Mouse (Mus musculus) liver, embryonic 16.5 days (tissue): ENCODE data around the gene Vmn1r38. TPM values are rescaled to one million over a fixed set of nuclear protein-coding genes. Genes with fewer than 3 reads are reported as not detected.
"Not testable (repeated sequence)": the region's sequence is repeated elsewhere in the genome, so short reads cannot be mapped to it uniquely, and the experiment has no call there.

ENCODE experiments used
- ATAC-seq: fragments of 200-750 bp; cut with Nextera tagmentation; 2 replicates; pipeline ENCODE4 v1.8.0; 2017; ENCODE audit warnings: low read depth, mild to moderate bottlenecking, moderate number of reproducible peaks, moderate library complexity
- H3K27ac ChIP-seq: fragments of 300-500 bp; sonication (generic); 2 replicates; pipeline ENCODE4 v1.5.1; 2014; ENCODE audit warnings: mild to moderate bottlenecking, low read length
- H3K27me3 ChIP-seq: fragments of 300-500 bp; sonication (generic); 2 replicates; pipeline ENCODE4 v1.6.1; 2014; ENCODE audit warnings: low read depth, low read length, mixed read lengths; ENCODE audit not compliant: control insufficient read depth, insufficient read depth
- H3K36me3 ChIP-seq: fragments of 300-500 bp; sonication (generic); 2 replicates; pipeline ENCODE4 v1.6.1; 2014; ENCODE audit warnings: mild to moderate bottlenecking; ENCODE audit not compliant: control insufficient read depth, insufficient read depth
- H3K4me1 ChIP-seq: fragments of 300-500 bp; sonication (generic); 2 replicates; pipeline ENCODE4 v1.6.1; 2014; ENCODE audit warnings: low read depth, low read length, mixed read lengths; ENCODE audit not compliant: control insufficient read depth
- H3K4me2 ChIP-seq: fragments of 300-500 bp; sonication (generic); 2 replicates; pipeline ENCODE4 v1.6.1; 2014; ENCODE audit warnings: low read depth, low read length, mixed read lengths
- H3K4me3 ChIP-seq: fragments of 300-500 bp; sonication (generic); 2 replicates; pipeline ENCODE4 v1.5.1; 2014; ENCODE audit warnings: low read depth, mild to moderate bottlenecking, low read length
- H3K9ac ChIP-seq: fragments of 300-500 bp; sonication (generic); 2 replicates; pipeline ENCODE4 v1.6.1; 2014; ENCODE audit warnings: low read depth, low read length
- H3K9me3 ChIP-seq: fragments of 300-500 bp; sonication (generic); replicated peaks from 2 replicates; pipeline ENCODE4 v1.6.1; 2016; ENCODE audit warnings: low read length; ENCODE audit not compliant: control insufficient read depth
- WGBS: fragments of 180-500 bp; shearing (Covaris S2); extraction: QIAGEN DNeasy Blood & Tissue Kit; methylation state at CpG from one replicate; pipeline ENCODE4 v1.1.7; 2014; ENCODE audit not compliant: insufficient replicate concordance; 5-methylcytosine and 5-hydroxymethylcytosine counted together
- polyA plus RNA-seq: library from polyadenylated mRNA; unstranded; fragments of >200 nt; fragmentation: Nextera tagmentation; extraction: Ambion mirVana; gene quantifications from 2 replicates; pipeline ENCODE4 v1.2.1, GENCODE M21; 2015

The Vmn1r38 gene
- polyA plus RNA-seq = not detected in 2 replicates

DNA sequence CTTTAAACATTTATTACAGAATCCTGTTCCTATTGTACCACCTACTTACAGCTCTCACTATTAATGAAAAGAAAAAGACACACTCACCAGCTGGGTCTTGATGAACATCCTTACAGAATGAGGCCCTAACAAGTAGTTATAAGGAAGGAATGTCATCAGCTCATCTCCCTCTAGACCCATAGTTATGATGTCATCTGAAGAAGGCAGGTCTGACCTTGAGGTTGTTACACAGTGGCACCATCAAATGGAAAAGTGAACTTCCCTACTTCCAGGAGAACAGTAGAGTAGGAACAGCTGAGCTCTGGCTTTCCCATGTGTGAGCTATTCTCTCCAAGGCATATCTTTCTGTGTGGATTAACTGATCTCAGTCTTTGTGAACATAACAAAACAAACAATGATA, at the start of gene Vmn1r38:
Vmn1r38 (minus strand) TSS at position 101 of the 400 bp plus-strand sequence.
- H3K27ac ChIP-seq, H3K9ac ChIP-seq, H3K4me1 ChIP-seq, H3K4me2 ChIP-seq, H3K4me3 ChIP-seq, H3K27me3 ChIP-seq, H3K36me3 ChIP-seq, H3K9me3 ChIP-seq, ATAC-seq: not testable (repeated sequence)

DNA sequence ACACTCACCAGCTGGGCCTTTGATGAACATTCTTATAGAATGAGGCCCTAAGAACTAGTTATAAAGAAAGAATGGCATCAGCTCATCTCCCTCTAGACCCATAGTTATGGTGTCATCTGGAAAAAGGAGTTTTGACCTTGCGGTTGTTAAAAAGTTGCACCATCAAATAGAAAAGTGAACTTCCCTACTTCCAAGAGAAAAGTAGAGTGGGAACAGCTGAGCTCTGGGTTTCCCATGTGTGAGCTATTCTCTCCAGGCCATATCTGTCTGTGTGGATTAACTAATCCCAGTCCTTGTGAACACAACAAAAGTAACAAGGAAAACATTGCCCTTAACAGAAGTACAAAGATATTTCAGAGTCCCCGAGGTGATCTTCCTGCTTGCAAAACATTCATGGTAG, 28.1 kb upstream of the Vmn1r38 start, which contains the start of gene Vmn1r39:
Vmn1r39 (minus strand) TSS at position 101 of the 400 bp plus-strand sequence.
- WGBS = 60% methylated on average over 2 of the region's 2 CpGs
- Histone ChIP-seq H3K36me3 (no peaks in the 10 kb centered on the region), H3K4me3 (no peak within 1 kb of the TSS), H3K9me3 (no peaks in the 10 kb centered on the region), H3K27ac (no peak within 1 kb of the TSS), H3K4me1 (no peaks in the 10 kb centered on the region), H3K4me2 (no peak within 1 kb of the TSS), H3K9ac (no peak within 1 kb of the TSS), H3K27me3 (no peaks in the 10 kb centered on the region)
- ATAC-seq = no peak

DNA sequence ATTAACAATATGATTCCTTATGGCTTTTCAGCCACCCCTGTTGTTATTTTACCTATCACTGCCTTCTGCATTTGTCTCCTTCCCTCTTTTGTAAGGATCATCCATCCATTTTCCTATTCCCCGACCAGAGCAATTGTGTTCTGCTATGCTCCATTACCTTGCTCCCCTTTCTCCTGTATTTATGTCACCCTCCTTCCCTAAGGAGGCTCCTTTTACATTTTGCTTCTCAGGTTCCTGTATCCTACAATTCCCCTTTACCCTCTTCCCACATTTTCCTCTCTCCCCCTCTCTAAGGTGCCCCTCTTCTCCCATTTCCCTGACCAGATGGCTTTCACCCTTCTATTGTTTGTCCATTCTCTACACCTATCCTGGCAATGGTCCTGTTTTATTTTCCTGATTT, 23.9 kb upstream of the Vmn1r38 start:
- H3K36me3 ChIP-seq = no peaks in the 10 kb centered on the region
- H3K27ac ChIP-seq = no peak overlapping the region
- no peaks in the 10 kb centered on the region for H3K4me1 ChIP-seq
- H3K4me2 ChIP-seq = no peak overlapping the region
- WGBS = 47% methylated on average over 1 of the region's 1 CpGs
- no peak overlapping the region for H3K9ac ChIP-seq
- no peaks in the 10 kb centered on the region for H3K27me3 ChIP-seq
- H3K4me3 ChIP-seq = no peak overlapping the region
- no peak for ATAC-seq
- H3K9me3 ChIP-seq = no peaks in the 10 kb centered on the region

DNA sequence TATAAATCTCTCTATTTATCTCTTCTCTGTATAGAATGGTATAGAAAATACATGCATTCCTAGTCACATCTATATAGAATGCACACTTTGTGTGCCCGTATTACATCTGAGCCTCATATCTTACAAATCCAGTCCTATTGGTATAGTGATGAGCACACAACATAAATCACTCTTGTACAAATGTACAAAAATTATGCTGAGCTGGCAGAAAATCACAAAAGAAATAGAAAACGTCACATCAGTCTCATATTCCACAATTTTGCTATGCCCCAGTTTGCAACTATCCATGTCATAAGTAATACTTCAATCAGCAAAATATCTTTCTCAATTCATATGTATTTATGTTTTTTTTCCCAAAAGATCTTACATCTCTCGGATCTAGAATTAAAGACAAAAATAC, 23.3 kb upstream of the Vmn1r38 start:
- Histone ChIP-seq H3K4me1 (no peaks in the 10 kb centered on the region), H3K27me3 (no peaks in the 10 kb centered on the region), H3K27ac (no peak overlapping the region), H3K9me3 (no peaks in the 10 kb centered on the region), H3K36me3 (no peaks in the 10 kb centered on the region), H3K4me2 (no peak overlapping the region), H3K4me3 (no peak overlapping the region), H3K9ac (no peak overlapping the region)
- WGBS = 57% methylated on average over 3 of the region's 3 CpGs
- no peak for ATAC-seq

DNA sequence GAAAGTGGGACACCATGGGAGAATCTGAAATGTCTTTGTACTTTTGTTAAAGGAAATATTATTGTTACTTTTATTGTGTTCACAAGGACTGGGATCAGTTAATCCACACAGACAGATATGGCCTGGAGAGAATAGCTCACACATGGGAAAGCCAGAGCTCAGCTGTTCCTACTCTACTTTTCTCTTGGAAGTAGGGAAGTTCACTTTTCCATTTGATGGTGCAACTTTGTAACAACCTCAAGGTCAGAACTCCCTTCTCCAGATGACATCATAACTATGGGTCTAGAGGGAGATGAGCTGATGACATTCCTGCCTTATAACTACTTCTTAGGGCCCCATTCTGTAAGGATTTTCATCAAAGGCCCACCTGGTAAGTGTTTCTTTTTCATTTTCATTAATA, 53.3 kb downstream of the Vmn1r38 start, which contains the start of gene Vmn1r37:
Vmn1r37 (plus strand) TSS at position 301 of the 400 bp plus-strand sequence.
- H3K4me3 ChIP-seq, H3K9me3 ChIP-seq, H3K27me3 ChIP-seq, H3K27ac ChIP-seq, H3K9ac ChIP-seq, H3K4me2 ChIP-seq, H3K4me1 ChIP-seq, H3K36me3 ChIP-seq, ATAC-seq: not testable (repeated sequence)

Other genes with a start within 250 kb of the Vmn1r38 start
- gene Mad2l1, start 247.2 kb downstream of the Vmn1r38 start, polyA plus RNA-seq = 54.7 and 62.7 TPM in 2 replicates
- gene Vmn1r32, start 222.5 kb downstream of the Vmn1r38 start, polyA plus RNA-seq = 0.04 TPM in 2 replicates
- gene Vmn1r33, start 164.3 kb downstream of the Vmn1r38 start, polyA plus RNA-seq = not detected in 2 replicates
- gene Vmn1r34, start 138.7 kb downstream of the Vmn1r38 start, polyA plus RNA-seq = not detected in 2 replicates
- gene Vmn1r35, start 96.7 kb downstream of the Vmn1r38 start, polyA plus RNA-seq = not detected in 2 replicates
- not detected in 2 replicates for gene Vmn1r36, start 63.5 kb downstream of the Vmn1r38 start, polyA plus RNA-seq
- not detected in 2 replicates for gene Vmn1r37, start 53.2 kb downstream of the Vmn1r38 start, polyA plus RNA-seq
- not detected in 2 replicates for gene Vmn1r39, start 28.0 kb upstream of the Vmn1r38 start, polyA plus RNA-seq
- gene Gng12, start 113.8 kb upstream of the Vmn1r38 start, polyA plus RNA-seq = 33.4 and 36.9 TPM in 2 replicates